Mouse (Mus musculus) left cerebral cortex, adult 18-20 months (tissue): ENCODE data around the gene Kif19a. TPM values are rescaled to one million over a fixed set of nuclear protein-coding genes. Genes with fewer than 3 reads are reported as not detected.
A peak's percentile ranks its signal among the peaks of the same experiment; 100 is the strongest.

Experiments
- DNase-seq, 2 experiments: peaks; one replicate each; pipeline ENCODE4 v3.0.0; 2021 to 2022; ENCODE audit warnings: low spot score in 2 of 2, mixed read lengths in 1 of 2
- total RNA-seq, 2 experiments: library from RNA; stranded (reverse); gene quantifications; 2 replicates each; pipeline ENCODE4 v1.2.3; 2021

Gene Kif19a
- total RNA-seq, 2 experiments from 2014 or later: 1.7 to 2.6 TPM

GRCm38 (mm10) chr11:114771896-114772295, 6.7 kb downstream of the Kif19a start:
- no peak for DNase-seq

GRCm38 (mm10) chr11:114780076-114780475, 14.9 kb downstream of the Kif19a start:
- DNase-seq: no peak

GRCm38 (mm10) chr11:114785892-114786291, 20.7 kb downstream of the Kif19a start:
- DNase-seq: no peak

GRCm38 (mm10) chr11:114786326-114786725, 21.1 kb downstream of the Kif19a start:
- peak; percentile 62 to 69 for DNase-seq

GRCm38 (mm10) chr11:114787611-114788010, 22.4 kb downstream of the Kif19a start:
- DNase-seq: no peak

GRCm38 (mm10) chr11:114789061-114789714, 24.0 kb downstream of the Kif19a start:
- peak; percentile 86 to 88 for DNase-seq

GRCm38 (mm10) chr11:114789716-114790115, 24.5 kb downstream of the Kif19a start:
- DNase-seq: no peak

- no peak for DNase-seq
These were observed 25.0 kb downstream of the Kif19a start for GRCm38 (mm10) chr11:114790171-114790570.

GRCm38 (mm10) chr11:114790841-114791240, 25.7 kb downstream of the Kif19a start:
- no peak for DNase-seq

GRCm38 (mm10) chr11:114791351-114791889, 26.2 kb downstream of the Kif19a start:
- DNase-seq: peak; percentile 30 to 46

- DNase-seq: peak; percentile 39 to 62
These were observed 26.8 kb downstream of the Kif19a start for GRCm38 (mm10) chr11:114791891-114792411.

GRCm38 (mm10) chr11:114792931-114793494, 27.8 kb downstream of the Kif19a start:
- peak in 1 of 2 experiments; percentile 21 for DNase-seq

- no peak for DNase-seq
These were observed 28.8 kb downstream of the Kif19a start for GRCm38 (mm10) chr11:114793868-114794545.

GRCm38 (mm10) chr11:114794691-114795090, 29.5 kb downstream of the Kif19a start:
- no peak for DNase-seq

GRCm38 (mm10) chr11:114795231-114795746, 30.1 kb downstream of the Kif19a start:
- DNase-seq: peak; percentile 91 to 93

- peak in 1 of 2 experiments; percentile 32 for DNase-seq
These were observed 30.7 kb downstream of the Kif19a start, which contains the start of gene Btbd17 for GRCm38 (mm10) chr11:114795848-114796322. Gene Btbd17 (minus strand): TSS chr11:114795945.

- DNase-seq: no peak
These were observed 32.0 kb downstream of the Kif19a start for GRCm38 (mm10) chr11:114797176-114797575.

GRCm38 (mm10) chr11:114797981-114798380, 32.8 kb downstream of the Kif19a start:
- DNase-seq: no peak

GRCm38 (mm10) chr11:114798624-114799023, 33.4 kb downstream of the Kif19a start, which contains the start of gene Gpr142:
Gene Gpr142 (plus strand): TSS chr11:114798924.
- no peak for DNase-seq

GRCm38 (mm10) chr11:114801906-114802305, 36.7 kb downstream of the Kif19a start:
- no peak for DNase-seq
